Mouse (Mus musculus) heart, embryonic 10.5 days (tissue): ENCODE results near the gene Itgb1bp2. TPM values are rescaled to one million over a fixed set of nuclear protein-coding genes. Genes with fewer than 3 reads are reported as not detected.

ENCODE experiments used
- DNase-seq: peaks from one replicate; pipeline ENCODE4 v3.0.0-alpha.2; 2017; ENCODE audit warnings: low spot score
- H3K27ac ChIP-seq: fragments of 300-500 bp; sonication (generic); 2 replicates; pipeline ENCODE4 v1.5.1; 2016; ENCODE audit warnings: mild to moderate bottlenecking
- H3K27me3 ChIP-seq: fragments of 300-500 bp; sonication (generic); 2 replicates; pipeline ENCODE4 v1.6.1; 2016; ENCODE audit warnings: mild to moderate bottlenecking; ENCODE audit not compliant: poor library complexity, insufficient read depth, severe bottlenecking
- H3K36me3 ChIP-seq: fragments of 300-500 bp; sonication (generic); 2 replicates; pipeline ENCODE4 v1.6.1; 2016; ENCODE audit warnings: mild to moderate bottlenecking, moderate library complexity
- H3K4me1 ChIP-seq: fragments of 300-500 bp; sonication (generic); 2 replicates; pipeline ENCODE4 v1.6.1; 2016; ENCODE audit warnings: mild to moderate bottlenecking
- H3K4me3 ChIP-seq: fragments of 300-500 bp; sonication (generic); 2 replicates; pipeline ENCODE4 v1.5.1; 2016; ENCODE audit warnings: mild to moderate bottlenecking, moderate library complexity
- H3K9me3 ChIP-seq: fragments of 300-500 bp; sonication (generic); 2 replicates; pipeline ENCODE4 v1.6.1; 2016; ENCODE audit warnings: mild to moderate bottlenecking, moderate library complexity
- WGBS: fragments of 180-500 bp; shearing (Covaris S2); methylation state at CpG from one replicate; pipeline ENCODE4 v1.1.7; 2016; 5-methylcytosine and 5-hydroxymethylcytosine counted together
- polyA plus RNA-seq: library from polyadenylated mRNA; unstranded; fragments of >200 nt; fragmentation: Nextera tagmentation; extraction: Ambion mirVana; gene quantifications from 2 replicates; pipeline ENCODE4 v1.2.1, GENCODE M21; 2016

The Itgb1bp2 gene
- 52.2 and 78.0 TPM in 2 replicates for polyA plus RNA-seq

GRCm38 (mm10) chrX:101448886-101449475 is at the start of gene Itgb1bp2:
Itgb1bp2 (plus strand) TSS chrX:101449088.
- WGBS: 56% methylated on average over 4 of the region's 4 CpGs
- Histone ChIP-seq H3K27ac (peak within 1 kb of the TSS; percentile 45; the same call in 1 of the 2 replicates), H3K9me3 (no peaks in the 10 kb centered on the region), H3K4me3 (peak within 1 kb of the TSS; percentile 39; the same call in 1 of the 2 replicates), H3K4me1 (no peaks in the 10 kb centered on the region), H3K36me3 (peaks cover 85% of the 10 kb centered on the region), H3K27me3 (no peaks in the 10 kb centered on the region)
- peak; percentile 76 for DNase-seq

DNA sequence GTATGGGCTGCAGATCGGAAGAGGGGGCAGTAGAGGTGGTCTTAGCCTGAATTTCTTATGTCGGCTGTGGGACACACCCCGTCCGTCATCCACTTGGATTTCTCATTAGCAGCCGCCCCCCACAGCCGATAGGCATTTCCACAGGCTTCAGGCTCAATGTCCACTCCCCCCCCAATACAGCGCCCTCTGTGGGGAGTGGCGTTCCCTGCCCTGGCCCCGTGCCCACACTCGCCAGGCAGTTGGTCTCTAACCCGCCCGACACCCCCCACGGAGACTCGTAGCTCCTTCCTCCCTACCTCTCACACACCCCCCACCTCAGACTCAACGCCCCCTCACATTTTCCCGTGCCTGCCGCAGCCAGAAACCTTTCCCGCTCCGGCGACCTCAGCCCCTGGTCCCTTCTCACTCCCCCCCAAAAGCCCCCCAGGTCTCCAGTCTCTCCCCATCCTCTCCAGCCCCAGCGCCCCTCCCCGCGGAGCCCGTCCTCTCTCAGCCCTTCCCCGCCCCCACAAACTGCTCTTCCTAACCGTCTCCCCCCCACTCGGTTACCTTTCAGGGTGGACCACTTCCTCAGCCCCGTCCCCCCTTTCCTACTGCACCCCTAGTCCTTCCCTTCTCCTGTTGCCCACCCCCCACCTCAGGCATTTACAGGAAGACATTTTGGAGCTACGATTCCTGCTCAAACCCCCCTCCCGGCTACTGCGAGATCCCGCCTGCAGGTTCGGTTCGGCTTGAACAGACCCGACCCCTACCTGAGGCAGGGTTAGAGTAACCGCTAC is 29.8 kb upstream of the Itgb1bp2 start:
- Histone ChIP-seq H3K9me3 (no peaks in the 10 kb centered on the region), H3K4me3 (peak overlapping the region; percentile 70), H3K36me3 (peaks cover 22% of the 10 kb centered on the region), H3K4me1 (peaks cover 11% of the 10 kb centered on the region), H3K27ac (peak overlapping the region; percentile 90), H3K27me3 (peaks cover 15% of the 10 kb centered on the region; the same call in 1 of the 2 replicates)
- WGBS: 18% methylated on average over 36 of the region's 36 CpGs
- no peak for DNase-seq

DNA sequence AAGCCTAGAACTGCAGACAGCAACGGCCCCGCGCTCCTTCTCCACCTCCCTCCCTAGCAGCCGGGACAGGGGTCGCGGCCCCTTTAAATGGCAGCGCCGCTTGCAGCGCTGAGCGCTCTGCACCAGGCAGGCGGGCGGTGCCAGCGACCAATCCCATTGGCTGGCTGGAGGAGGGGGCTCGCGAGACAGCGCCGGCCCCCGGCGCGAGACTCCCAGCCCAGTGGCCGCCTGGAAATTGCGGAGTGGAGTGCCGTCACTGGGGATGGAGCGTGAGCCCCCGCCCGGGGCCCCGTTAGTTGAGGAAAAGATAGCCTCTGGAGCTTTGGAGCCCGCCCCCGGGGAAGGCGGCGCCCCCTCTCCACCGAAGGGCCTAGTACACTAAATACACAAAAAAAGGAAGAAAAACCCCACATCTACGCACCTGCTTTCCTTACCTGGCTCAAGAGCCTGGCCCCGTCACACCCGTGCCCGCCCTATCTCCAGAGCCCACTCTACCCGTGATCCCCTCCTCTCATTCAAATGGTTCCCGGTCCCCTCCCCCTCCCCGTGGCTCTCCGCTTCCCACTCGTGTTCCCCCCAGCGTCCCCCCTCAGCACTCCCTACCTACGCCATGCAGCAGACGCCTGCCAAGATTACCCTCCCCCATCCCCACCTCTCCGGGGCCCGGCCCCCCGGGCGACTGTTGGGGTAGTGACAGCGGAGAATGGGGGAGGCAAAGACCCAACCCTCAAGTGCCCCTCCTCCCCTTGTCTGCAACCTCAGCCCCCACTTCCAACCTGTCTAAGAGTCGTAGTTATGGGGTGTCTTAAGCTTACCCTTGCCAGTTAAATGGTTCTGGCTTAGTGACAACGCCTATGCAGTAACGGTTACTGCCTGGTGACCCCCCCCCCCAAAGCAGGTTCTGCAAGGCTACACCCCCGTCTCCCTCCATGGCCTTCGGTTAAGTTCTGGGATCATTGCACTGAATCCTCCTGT is 28.9 kb upstream of the Itgb1bp2 start:
- Histone ChIP-seq H3K27me3 (peaks cover 15% of the 10 kb centered on the region; the same call in 1 of the 2 replicates), H3K9me3 (no peaks in the 10 kb centered on the region), H3K4me3 (peak overlapping the region; percentile 70), H3K27ac (peak overlapping the region; percentile 90), H3K36me3 (peaks cover 17% of the 10 kb centered on the region; the same call in 1 of the 2 replicates), H3K4me1 (peaks cover 11% of the 10 kb centered on the region)
- DNase-seq: peak; percentile 92
- 15% methylated on average over 51 of the region's 54 CpGs for WGBS

DNA sequence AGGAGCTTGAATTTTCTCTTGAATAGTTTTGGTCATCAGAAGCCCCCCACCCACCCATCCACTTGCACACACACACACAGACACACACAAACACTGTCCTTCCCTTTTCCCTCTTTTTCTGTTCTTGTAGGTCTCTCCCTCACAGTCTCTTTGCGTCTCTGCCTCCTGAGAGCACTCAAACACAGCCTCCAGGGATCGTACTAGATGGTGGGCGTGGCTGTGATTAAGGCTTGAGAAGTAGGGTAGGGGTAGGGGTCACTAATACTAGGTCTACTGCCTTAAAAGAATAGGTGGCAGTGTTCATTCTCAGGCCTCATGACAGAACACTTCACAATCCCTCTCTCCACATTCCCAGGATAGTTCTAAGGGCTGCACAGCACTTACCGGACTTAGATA is 28.2 kb upstream of the Itgb1bp2 start, which contains the start of gene Zmym3:
TSS of gene Zmym3 (minus strand) at position 150 of the 396 bp plus-strand sequence.
- Histone ChIP-seq H3K36me3 (peaks cover 10% of the 10 kb centered on the region; the same call in 1 of the 2 replicates), H3K4me3 (peak within 1 kb of the TSS; percentile 70), H3K9me3 (no peaks in the 10 kb centered on the region), H3K4me1 (peaks cover 11% of the 10 kb centered on the region), H3K27ac (peak within 1 kb of the TSS; percentile 90), H3K27me3 (peaks cover 15% of the 10 kb centered on the region; the same call in 1 of the 2 replicates)
- WGBS: 24% methylated on average over 4 of the region's 4 CpGs
- no peak for DNase-seq

GRCm38 (mm10) chrX:101423462-101423861 is 25.4 kb upstream of the Itgb1bp2 start:
- Histone ChIP-seq H3K9me3 (no peaks in the 10 kb centered on the region), H3K4me1 (peaks cover 3% of the 10 kb centered on the region), H3K27ac (no peak overlapping the region), H3K4me3 (no peak overlapping the region), H3K27me3 (0 out of 2 replicates have a peak, but pooled peaks cover 14% of the 10 kb centered on the region), H3K36me3 (no peaks in the 10 kb centered on the region)
- DNase-seq: no peak
- 77% methylated on average over 2 of the region's 2 CpGs for WGBS

- no peaks in the 10 kb centered on the region for H3K4me1 ChIP-seq
- peaks cover 7% of the 10 kb centered on the region; the same call in 1 of the 2 replicates for H3K27me3 ChIP-seq
- H3K36me3 ChIP-seq: peaks cover 11% of the 10 kb centered on the region; the same call in 1 of the 2 replicates
- DNase-seq: no peak
- H3K27ac ChIP-seq: no peak overlapping the region
- 4% methylated on average over 1 of the region's 1 CpGs for WGBS
- H3K4me3 ChIP-seq: no peak overlapping the region
- H3K9me3 ChIP-seq: no peaks in the 10 kb centered on the region
These were observed 21.1 kb upstream of the Itgb1bp2 start for GRCm38 (mm10) chrX:101427774-101428173.

- no peak for DNase-seq
- no peaks in the 10 kb centered on the region for H3K9me3 ChIP-seq
- 27% methylated on average over 7 of the region's 7 CpGs for WGBS
- peaks cover 16% of the 10 kb centered on the region for H3K36me3 ChIP-seq
- H3K4me1 ChIP-seq: no peaks in the 10 kb centered on the region
- H3K4me3 ChIP-seq: peak overlapping the region; percentile 71
- H3K27ac ChIP-seq: peak overlapping the region; percentile 94
- peaks cover 7% of the 10 kb centered on the region; the same call in 1 of the 2 replicates for H3K27me3 ChIP-seq
These were observed 20.1 kb upstream of the Itgb1bp2 start for GRCm38 (mm10) chrX:101428785-101429141.

DNA sequence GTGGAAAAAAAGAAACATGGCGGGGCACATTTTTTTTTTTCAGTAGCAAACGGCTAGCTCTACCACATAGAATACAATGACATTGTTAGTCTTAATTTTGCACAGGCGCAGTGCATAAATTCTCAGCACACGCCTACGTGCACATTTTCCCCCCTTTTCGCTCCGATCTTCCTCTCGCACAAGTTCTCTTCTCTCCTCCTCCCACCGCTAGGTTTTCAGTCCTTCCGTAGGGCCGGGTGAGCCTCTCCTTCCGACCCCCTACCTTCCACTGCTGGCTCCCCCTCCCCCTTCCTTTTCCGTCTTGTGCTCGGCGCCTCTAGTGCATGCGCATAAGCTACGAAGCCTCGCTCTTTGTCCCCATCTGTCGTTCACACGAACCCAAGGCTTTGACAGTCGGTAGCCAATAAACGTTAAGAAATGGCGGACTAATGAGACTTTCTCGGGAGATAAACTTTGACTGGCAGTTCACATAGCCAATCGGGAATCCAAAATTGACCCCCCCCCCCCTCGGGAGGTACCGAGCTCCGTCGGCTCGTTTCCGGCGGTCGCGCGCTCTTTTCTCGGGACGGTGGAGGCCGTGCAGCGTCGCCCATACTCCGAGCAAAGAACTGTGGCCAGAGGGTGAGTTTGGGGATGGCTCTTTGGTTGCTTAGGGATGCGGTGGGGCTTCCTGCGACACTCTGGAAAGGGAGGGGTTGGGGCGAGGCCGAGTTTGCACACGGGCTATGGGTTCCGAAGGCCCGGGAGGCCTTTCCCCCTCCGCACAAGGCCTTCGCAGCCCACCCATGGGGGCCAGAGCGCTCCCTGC is 19.5 kb upstream of the Itgb1bp2 start, which contains the start of gene Nono:
TSS of gene Nono (plus strand) at position 177 of the 808 bp plus-strand sequence.
- Histone ChIP-seq H3K4me1 (no peaks in the 10 kb centered on the region), H3K27me3 (peaks cover 7% of the 10 kb centered on the region; the same call in 1 of the 2 replicates), H3K27ac (peak within 1 kb of the TSS; percentile 94), H3K36me3 (peaks cover 16% of the 10 kb centered on the region), H3K9me3 (no peaks in the 10 kb centered on the region), H3K4me3 (peak within 1 kb of the TSS; percentile 71)
- WGBS: 20% methylated on average over 51 of the region's 51 CpGs
- DNase-seq: peak; percentile 96

DNA sequence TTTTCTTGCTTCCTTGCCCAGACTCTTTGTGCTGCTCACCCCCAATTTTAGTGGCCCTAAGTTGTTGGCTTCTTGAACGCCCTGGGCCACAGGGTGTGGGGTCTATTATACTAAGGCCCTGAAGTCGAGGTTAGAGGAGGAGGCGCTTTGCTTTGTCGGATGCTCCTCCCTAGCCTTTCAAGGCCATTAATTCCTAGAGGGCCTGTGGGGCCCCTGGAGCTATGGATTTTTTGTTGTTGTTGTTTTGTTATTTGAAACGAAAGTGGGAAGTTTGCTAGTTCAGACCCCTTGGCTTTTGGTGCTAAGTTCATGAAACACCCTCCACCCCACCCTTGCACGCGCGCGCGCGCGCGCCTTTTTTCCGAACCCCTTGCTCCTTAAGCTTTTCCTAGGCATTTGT is 18.9 kb upstream of the Itgb1bp2 start:
- peaks cover 7% of the 10 kb centered on the region; the same call in 1 of the 2 replicates for H3K27me3 ChIP-seq
- H3K4me1 ChIP-seq: no peaks in the 10 kb centered on the region
- no peak for DNase-seq
- peaks cover 16% of the 10 kb centered on the region for H3K36me3 ChIP-seq
- no peaks in the 10 kb centered on the region for H3K9me3 ChIP-seq
- 13% methylated on average over 14 of the region's 14 CpGs for WGBS
- peak overlapping the region; percentile 94 for H3K27ac ChIP-seq
- peak overlapping the region; percentile 71 for H3K4me3 ChIP-seq

- Histone ChIP-seq H3K36me3 (peaks cover 70% of the 10 kb centered on the region), H3K4me1 (no peaks in the 10 kb centered on the region), H3K27me3 (no peaks in the 10 kb centered on the region), H3K4me3 (no peak overlapping the region), H3K27ac (no peak overlapping the region), H3K9me3 (no peaks in the 10 kb centered on the region)
- DNase-seq: no peak
- WGBS: 67% methylated on average over 1 of the region's 1 CpGs
These were observed 2.3 kb downstream of the Itgb1bp2 start for GRCm38 (mm10) chrX:101451147-101451546.

DNA sequence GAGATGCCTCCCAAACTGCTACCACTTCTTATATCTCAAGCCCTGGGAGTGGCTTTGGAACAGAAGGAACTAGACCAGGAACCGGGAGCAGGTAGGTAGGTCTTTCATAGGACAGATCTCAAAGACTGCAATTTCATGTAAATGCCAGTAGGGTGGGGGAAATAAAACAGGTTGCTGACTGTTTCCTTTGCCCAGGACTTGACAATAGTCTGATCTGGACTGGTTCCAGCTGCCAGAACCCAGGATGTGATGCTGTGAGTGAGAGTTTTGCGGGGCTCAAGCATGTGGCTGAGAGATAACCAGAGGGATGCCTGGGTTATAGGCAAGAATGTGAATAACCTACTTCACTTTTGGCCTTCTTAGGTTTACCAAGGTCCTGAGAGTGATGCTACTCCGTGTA is 2.7 kb downstream of the Itgb1bp2 start:
- no peak for DNase-seq
- no peak overlapping the region for H3K4me3 ChIP-seq
- peaks cover 65% of the 10 kb centered on the region for H3K36me3 ChIP-seq
- H3K27ac ChIP-seq: no peak overlapping the region
- no peaks in the 10 kb centered on the region for H3K4me1 ChIP-seq
- H3K9me3 ChIP-seq: no peaks in the 10 kb centered on the region
- H3K27me3 ChIP-seq: no peaks in the 10 kb centered on the region
- WGBS: 74% methylated on average over 3 of the region's 3 CpGs
